9 mouse cellular contexts compared by ENCODE assay signal in genomic region chr4:133012776-133013265, GRCm38 (mm10). TPM values are rescaled to one million over a fixed set of nuclear protein-coding genes. Genes with fewer than 3 reads are reported as not detected.
A peak's percentile ranks its signal among the peaks of the same experiment; 100 is the strongest.
DNase-seq lines count a peak whose midpoint lies in the region; ATAC-seq and TF ChIP-seq lines count a peak whose summit lies in the region.
"Had no signal": no experiment of that assay in that cellular context is flagged by ENCODE, and none has a peak within 500 bp of the region (broad histone marks: within the 10 kb centered on the region; RNA-seq: fewer than 3 reads in every experiment).

No protein-coding gene starts in this region.

- DNase-seq in kidney, adult 18-20 months, result peak; percentile 68
- DNase-seq in kidney, adult 11 months, result no peak
- no peak for DNase-seq in G1E (ENCODE audit: low spot score)
- DNase-seq in liver, embryonic 11.5 days (ENCODE audit: low spot score), result peak; percentile 66
- DNase-seq in skeletal muscle tissue, adult 2 months (ENCODE audit: low read depth, low spot score), result peak; percentile 42

- peak overlapping the region; percentile 81 for H3K4me3 ChIP-seq in G1E (ENCODE audit: low read depth, low read length)
- peak overlapping the region; percentile 92 for H3K4me3 ChIP-seq in embryonic facial prominence, embryonic 15.5 days (replicated peaks)
- peak overlapping the region; percentile 99 for H3K4me3 ChIP-seq in hindbrain, embryonic 12.5 days
- peak overlapping the region; percentile 72 for H3K4me3 ChIP-seq in liver, embryonic 11.5 days (ENCODE audit: low read depth, low read length)

- peak overlapping the region; percentile 79 for H3K4me2 ChIP-seq in embryonic facial prominence, embryonic 15.5 days (replicated peaks)
- H3K4me2 ChIP-seq in hindbrain, embryonic 12.5 days (replicated peaks), result peak overlapping the region; percentile 99
- H3K4me2 ChIP-seq in liver, embryonic 11.5 days, result peak overlapping the region; percentile 86

- H3K9ac ChIP-seq in embryonic facial prominence, embryonic 15.5 days, result peak overlapping the region; percentile 99
- H3K9ac ChIP-seq in hindbrain, embryonic 12.5 days, result peak overlapping the region; percentile 100
- peak overlapping the region; percentile 76 for H3K9ac ChIP-seq in liver, embryonic 11.5 days (ENCODE audit: low read depth, low read length)

- WGBS in embryonic facial prominence, embryonic 15.5 days, result 0% methylated on average over 17 of the region's 17 CpGs
- 2% methylated on average over 17 of the region's 17 CpGs for WGBS in hindbrain, embryonic 12.5 days
- 1% methylated on average over 17 of the region's 17 CpGs for WGBS in liver, embryonic 11.5 days

- H3K9me3 ChIP-seq in G1E (replicated peaks), result no peaks in the 10 kb centered on the region
- H3K9me3 ChIP-seq in embryonic facial prominence, embryonic 15.5 days (replicated peaks), result no peaks in the 10 kb centered on the region
- H3K9me3 ChIP-seq in hindbrain, embryonic 12.5 days (replicated peaks), result no peaks in the 10 kb centered on the region
- no peaks in the 10 kb centered on the region for H3K9me3 ChIP-seq in liver, embryonic 11.5 days (ENCODE audit: control insufficient read depth, low read length)

- peaks cover 56% of the 10 kb centered on the region for H3K27me3 ChIP-seq in G1E (ENCODE audit: insufficient read depth, low read length)
- H3K27me3 ChIP-seq in embryonic facial prominence, embryonic 15.5 days, result peaks cover 13% of the 10 kb centered on the region
- H3K27me3 ChIP-seq in hindbrain, embryonic 12.5 days, result peaks cover 19% of the 10 kb centered on the region
- peaks cover 15% of the 10 kb centered on the region for H3K27me3 ChIP-seq in liver, embryonic 11.5 days (replicated peaks; ENCODE audit: control insufficient read depth, insufficient read depth, low read length)

- H3K27ac ChIP-seq in embryonic facial prominence, embryonic 15.5 days (replicated peaks), result peak overlapping the region; percentile 99
- peak overlapping the region; percentile 97 for H3K27ac ChIP-seq in hindbrain, embryonic 12.5 days
- H3K27ac ChIP-seq in liver, embryonic 11.5 days (ENCODE audit: low read depth, low read length), result peak overlapping the region; percentile 94
- H3K27ac ChIP-seq: macrophage had no signal

- ATAC-seq in G1E (ENCODE audit: extremely low read depth, insufficient number of reproducible peaks, low FRiP score, poor library complexity, severe bottlenecking), result no peak
- ATAC-seq in embryonic facial prominence, embryonic 15.5 days (ENCODE audit: insufficient number of reproducible peaks, low FRiP score, low TSS enrichment, low read depth), result 0 out of 2 replicates have a peak, but pooled peaks have one; percentile 5
- no peak for ATAC-seq in hindbrain, embryonic 12.5 days (ENCODE audit: low FRiP score)
- ATAC-seq in liver, embryonic 11.5 days (replicated peaks; ENCODE audit: low FRiP score), result no peak
- no peak for ATAC-seq in monocyte, adult 5-6 weeks (replicated peaks; ENCODE audit: insufficient number of reproducible peaks, low FRiP score, low TSS enrichment, poor library complexity, severe bottlenecking)

- peaks cover 14% of the 10 kb centered on the region for H3K36me3 ChIP-seq in G1E (replicated peaks)
- H3K36me3 ChIP-seq in embryonic facial prominence, embryonic 15.5 days, result no peaks in the 10 kb centered on the region
- H3K36me3 ChIP-seq in hindbrain, embryonic 12.5 days, result no peaks in the 10 kb centered on the region
- H3K36me3 ChIP-seq in liver, embryonic 11.5 days (ENCODE audit: control insufficient read depth, insufficient read depth, low read length), result no peaks in the 10 kb centered on the region

- no peak for TF ChIP-seq CTCF in G1E (IDR thresholded peaks at IDR 0.05; ENCODE audit: low read depth, low read length)

- H3K4me1 ChIP-seq in G1E (ENCODE audit: insufficient read depth, low read depth, low read length), result peaks cover 86% of the 10 kb centered on the region
- peaks cover 66% of the 10 kb centered on the region for H3K4me1 ChIP-seq in embryonic facial prominence, embryonic 15.5 days
- H3K4me1 ChIP-seq in hindbrain, embryonic 12.5 days, result peaks cover 64% of the 10 kb centered on the region
- H3K4me1 ChIP-seq in liver, embryonic 11.5 days (replicated peaks; ENCODE audit: control insufficient read depth, insufficient read depth, low read length), result peaks cover 65% of the 10 kb centered on the region

RNA-seq across cellular contexts. Expression of gene Ahdc1, which starts 1.8 kb away (rescaled TPM):
- total RNA-seq in G1E (2014; fragmentation: Nextera tagmentation) (15.6 and 19.8 TPM in 2 replicates), G1E (2017) (2.7 TPM in 2 replicates)
- 37.6 and 37.9 TPM in 2 replicates for polyA plus RNA-seq in G1E (2012)
- 13.2 and 13.9 TPM in 2 replicates for polyA plus RNA-seq in embryonic facial prominence, embryonic 15.5 days (2015; fragmentation: Nextera tagmentation; extraction: Ambion mirVana)
- 12.8 and 15.3 TPM in 2 replicates for polyA plus RNA-seq in hindbrain, embryonic 12.5 days (2016; fragmentation: Nextera tagmentation; extraction: Ambion mirVana)
- polyA plus RNA-seq in liver, embryonic 11.5 days (2014; fragmentation: Nextera tagmentation; extraction: Ambion mirVana), result 5.1 and 6.1 TPM in 2 replicates
- 2.8 to 13.7 TPM (median 3.3 TPM) in 3 replicates for total RNA-seq in monocyte, adult 5-6 weeks (2017)

RNA-seq across cellular contexts. Expression of gene Fgr, which starts 38.9 kb away (rescaled TPM):
- total RNA-seq in G1E (2014; fragmentation: Nextera tagmentation), result not detected in 2 replicates
- total RNA-seq in G1E (2017), result 0.05 TPM in 1 of 2 replicates, not detected in the other
- polyA plus RNA-seq in G1E (2012), result not detected in 2 replicates
- polyA plus RNA-seq in embryonic facial prominence, embryonic 15.5 days (2015; fragmentation: Nextera tagmentation; extraction: Ambion mirVana), result 0.55 and 0.65 TPM in 2 replicates
- 0.08 TPM in 1 of 2 replicates, not detected in the other for polyA plus RNA-seq in hindbrain, embryonic 12.5 days (2016; fragmentation: Nextera tagmentation; extraction: Ambion mirVana)
- polyA plus RNA-seq in liver, embryonic 11.5 days (2014; fragmentation: Nextera tagmentation; extraction: Ambion mirVana), result 0.23 and 0.73 TPM in 2 replicates
- 266 TPM in 3 replicates for total RNA-seq in monocyte, adult 5-6 weeks (2017)

Comparison
In these comparisons a context has a peak if more than half of its experiments do, and no peak if none do; other contexts are left out.
1. DNase-seq: peak in kidney, adult 18-20 months (single experiment), liver, embryonic 11.5 days (single experiment) and skeletal muscle tissue, adult 2 months (single experiment); none in kidney, adult 11 months (single experiment) and G1E (single experiment).
2. Peak in every context shown above with its lines, with median percentiles within 50 percentile points of each other: H3K4me3 ChIP-seq, H3K27ac ChIP-seq, H3K4me2 ChIP-seq and H3K9ac ChIP-seq.